Mouse (Mus musculus): ENCODE results near the gene Tnf.

DNA sequence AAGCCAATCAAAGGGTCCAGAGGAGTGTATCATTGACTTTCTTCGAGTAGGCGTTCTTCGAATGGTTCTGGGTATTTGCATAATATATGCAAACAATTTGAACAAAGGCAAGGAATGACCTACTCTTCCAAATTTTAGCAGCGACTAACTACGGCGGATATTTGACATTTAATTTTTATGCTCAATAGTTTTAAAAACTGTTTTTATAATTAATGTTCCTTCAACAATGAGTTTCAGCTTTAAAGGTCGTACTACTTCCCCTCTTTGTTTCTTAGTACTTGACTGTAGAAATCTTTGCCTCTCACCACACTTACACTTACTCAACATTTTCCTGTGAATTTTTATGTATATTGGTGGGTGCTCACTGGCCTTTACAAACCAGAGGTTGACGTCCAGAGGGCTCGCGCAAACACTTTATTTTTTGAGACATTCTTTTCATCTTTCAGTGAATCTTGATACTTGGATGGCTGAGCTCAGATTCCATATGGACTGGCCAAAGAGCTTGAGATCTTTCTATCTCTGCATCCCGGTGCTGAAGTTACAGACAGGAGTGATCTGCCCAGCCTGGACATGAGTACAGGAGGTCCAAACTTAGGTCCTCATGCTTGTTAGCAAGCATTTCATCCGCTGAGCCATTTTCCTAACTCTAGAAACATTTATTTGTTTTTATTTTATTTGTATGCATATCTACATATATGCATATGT is 36.2 kb downstream of the Tnf start:
- TF ChIP-seq POLR2A (IDR thresholded peaks at IDR 0.05; ENCODE audit: borderline replicate concordance, extremely low read depth, insufficient read depth, insufficient read length, poor library complexity, severe bottlenecking): no peak
- no peak for TF ChIP-seq CTCF (IDR thresholded peaks at IDR 0.05; ENCODE audit: borderline replicate concordance, extremely low read depth, insufficient read depth, insufficient read length)

All from brain, embryonic 14.5 days (tissue).